Mouse (Mus musculus) ES-E14 (cell line): ENCODE measurements around the gene Gm11567.

Experiments
- CHD2 ChIP-seq: IDR thresholded peaks from 2 replicates; pipeline ENCODE4 v1.6.1; 2014; ENCODE audit warnings: mild to moderate bottlenecking, low read depth, low read length, inconsistent platforms
- HCFC1 ChIP-seq: IDR thresholded peaks from 2 replicates; pipeline ENCODE4 v1.6.1; 2012; ENCODE audit warnings: low read length, inconsistent platforms, borderline replicate concordance; ENCODE audit not compliant: insufficient read depth
- MAFK ChIP-seq: IDR thresholded peaks from 2 replicates; pipeline ENCODE4 v1.6.1; 2014; ENCODE audit warnings: mild to moderate bottlenecking, low read depth, low read length, inconsistent platforms; ENCODE audit not compliant: insufficient read depth
- ZC3H11A ChIP-seq: IDR thresholded peaks from 2 replicates; pipeline ENCODE4 v1.6.1; 2012; ENCODE audit warnings: low read depth, mild to moderate bottlenecking, inconsistent platforms, low read length, borderline replicate concordance
- ZNF384 ChIP-seq: IDR thresholded peaks from 2 replicates; pipeline ENCODE4 v1.6.1; 2012; ENCODE audit warnings: low read depth, low read length, inconsistent platforms

- no peak for TF ChIP-seq MAFK
- no peak for TF ChIP-seq ZC3H11A
- no peak for TF ChIP-seq ZNF384
- no peak for TF ChIP-seq CHD2
- TF ChIP-seq HCFC1: no peak
Measured at GRCm38 (mm10) chr11:99842185-99842584, 36.8 kb upstream of the Gm11567 start.
